Mouse (Mus musculus): ENCODE results near the gene Osbpl5. TPM values are rescaled to one million over a fixed set of nuclear protein-coding genes. Genes with fewer than 3 reads are reported as not detected.

Osbpl5 gene
- 7.8 and 12.1 TPM in 2 replicates for polyA plus RNA-seq (2012; ENCODE audit: insufficient read depth, insufficient read length, missing spikeins)

DNA sequence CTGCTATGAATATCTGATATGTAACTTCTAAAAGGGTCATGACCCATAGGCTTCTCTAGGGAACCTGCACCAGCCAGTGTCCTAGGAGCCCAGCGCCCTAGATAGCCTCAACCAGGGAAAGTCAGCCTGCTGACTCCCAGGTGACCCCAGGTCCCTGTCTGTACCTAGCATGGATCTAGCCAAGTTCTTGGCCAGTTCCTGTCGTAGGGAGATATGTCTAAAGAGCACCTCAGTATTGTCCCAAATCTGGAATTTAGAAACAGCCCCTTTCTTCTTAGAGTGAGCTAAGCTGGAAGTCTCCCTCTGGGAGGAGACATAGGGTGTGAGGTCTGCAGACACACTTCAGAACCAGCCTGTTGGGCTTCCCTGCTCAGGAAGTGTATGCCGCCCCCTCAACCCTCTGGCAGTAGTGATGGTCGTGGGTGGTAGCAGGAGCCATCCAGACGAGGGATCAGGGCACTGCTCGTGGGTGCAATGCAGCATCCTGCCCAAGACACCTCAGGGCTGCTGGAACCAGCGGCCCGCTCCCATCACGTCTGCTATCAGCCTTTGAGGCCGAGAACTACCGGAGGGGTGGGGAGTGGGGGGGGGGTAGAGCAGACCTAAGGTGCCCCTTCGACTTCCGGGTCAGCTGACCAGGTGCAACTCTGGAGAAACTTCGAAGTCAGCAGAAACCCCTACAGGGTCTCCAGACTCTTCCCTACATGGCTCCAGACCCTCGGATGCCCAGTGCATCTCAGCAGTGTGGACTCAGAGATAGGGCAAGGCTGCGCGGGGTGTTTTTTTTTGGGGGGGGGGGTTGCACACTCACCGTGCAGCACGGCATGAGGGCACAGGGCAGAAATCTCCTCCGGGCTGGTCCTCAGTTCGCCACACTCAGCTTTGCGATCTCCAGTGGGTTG is at the start of gene Osbpl5:
Gene Osbpl5, minus strand, starts transcription at position 861 of the 902 bp plus-strand sequence.
- H3K4me1 ChIP-seq (ENCODE audit: control insufficient read depth, insufficient read depth, insufficient read length, low read length): peaks cover 10% of the 10 kb centered on the region; the same call in 1 of the 2 replicates

GRCm38 (mm10) chr7:143805199-143805624 is 48.4 kb upstream of the Osbpl5 start:
- Histone ChIP-seq H3K4me1 (ENCODE audit: control insufficient read depth, insufficient read depth, insufficient read length, low read length) (no peaks in the 10 kb centered on the region), H3K4me3 (ENCODE audit: insufficient read depth, low read depth, low read length) (no peak overlapping the region), H3K27ac (replicated peaks; ENCODE audit: low read depth, low read length) (no peak overlapping the region)

More for the DNA sequence above, at the start of gene Osbpl5:
- H3K27ac ChIP-seq (replicated peaks; ENCODE audit: low read depth, low read length): peak within 1 kb of the TSS; percentile 85
- H3K4me3 ChIP-seq (ENCODE audit: insufficient read depth, low read depth, low read length): peak within 1 kb of the TSS; percentile 40

GRCm38 (mm10) chr7:143801195-143802065 is 44.6 kb upstream of the Osbpl5 start:
- H3K4me3 ChIP-seq (ENCODE audit: insufficient read depth, low read depth, low read length): no peak overlapping the region
- H3K27ac ChIP-seq (replicated peaks; ENCODE audit: low read depth, low read length): no peak overlapping the region
- H3K4me1 ChIP-seq (ENCODE audit: control insufficient read depth, insufficient read depth, insufficient read length, low read length): no peaks in the 10 kb centered on the region

GRCm38 (mm10) chr7:143800770-143801169 is 44.0 kb upstream of the Osbpl5 start:
- H3K4me1 ChIP-seq (ENCODE audit: control insufficient read depth, insufficient read depth, insufficient read length, low read length): no peaks in the 10 kb centered on the region
- H3K27ac ChIP-seq (replicated peaks; ENCODE audit: low read depth, low read length): no peak overlapping the region
- H3K4me3 ChIP-seq (ENCODE audit: insufficient read depth, low read depth, low read length): no peak overlapping the region

DNA sequence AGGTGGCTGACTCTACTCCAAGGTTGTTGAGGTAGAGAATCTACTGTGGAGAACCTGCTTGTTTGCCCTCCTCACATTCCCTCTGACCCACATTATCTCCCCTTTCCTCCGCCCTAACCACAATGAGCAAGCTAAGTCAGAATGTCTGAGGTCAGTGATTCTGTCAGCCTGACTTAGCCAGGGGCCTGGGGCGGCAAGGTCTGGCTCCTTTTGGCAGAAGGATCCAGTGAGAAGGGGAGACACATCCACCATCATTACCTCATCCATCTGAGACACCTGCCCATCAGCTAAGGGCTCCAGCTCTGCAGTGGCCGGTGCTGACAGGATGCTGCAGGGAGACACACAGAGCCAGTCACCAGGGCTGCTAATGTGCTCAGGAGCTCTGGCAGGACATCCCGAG is 42.0 kb upstream of the Osbpl5 start:
- H3K4me1 ChIP-seq (ENCODE audit: control insufficient read depth, insufficient read depth, insufficient read length, low read length): no peaks in the 10 kb centered on the region
- H3K27ac ChIP-seq (replicated peaks; ENCODE audit: low read depth, low read length): no peak overlapping the region
- no peak overlapping the region for H3K4me3 ChIP-seq (ENCODE audit: insufficient read depth, low read depth, low read length)

DNA sequence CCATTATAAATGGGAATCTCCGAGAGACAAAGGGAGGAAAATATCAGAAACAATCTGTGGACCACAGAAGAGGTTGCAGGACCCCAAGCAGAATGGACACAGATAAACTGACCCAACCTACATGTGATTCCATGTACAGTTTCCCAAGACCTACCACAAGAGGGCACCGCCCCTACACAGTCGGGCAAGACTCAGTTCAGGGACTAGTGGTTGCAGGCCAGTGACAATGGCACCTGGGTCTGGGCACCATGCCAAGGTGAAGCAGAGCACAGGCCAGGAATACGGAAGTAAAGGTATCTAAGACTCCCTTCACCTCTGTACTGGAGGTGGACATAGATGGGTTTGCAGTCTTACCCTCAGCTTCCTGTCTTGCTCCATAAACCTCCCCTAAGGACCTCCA is 36.3 kb upstream of the Osbpl5 start:
- no peaks in the 10 kb centered on the region for H3K4me1 ChIP-seq (ENCODE audit: control insufficient read depth, insufficient read depth, insufficient read length, low read length)
- H3K27ac ChIP-seq (replicated peaks; ENCODE audit: low read depth, low read length): no peak overlapping the region
- no peak overlapping the region for H3K4me3 ChIP-seq (ENCODE audit: insufficient read depth, low read depth, low read length)

- no peak overlapping the region for H3K27ac ChIP-seq (replicated peaks; ENCODE audit: low read depth, low read length)
- no peaks in the 10 kb centered on the region for H3K4me1 ChIP-seq (ENCODE audit: control insufficient read depth, insufficient read depth, insufficient read length, low read length)
- no peak overlapping the region for H3K4me3 ChIP-seq (ENCODE audit: insufficient read depth, low read depth, low read length)
These were observed 35.7 kb upstream of the Osbpl5 start for GRCm38 (mm10) chr7:143792336-143792985.

- H3K4me3 ChIP-seq (ENCODE audit: insufficient read depth, low read depth, low read length): peak within 1 kb of the TSS; percentile 43
- H3K27ac ChIP-seq (replicated peaks; ENCODE audit: low read depth, low read length): peak within 1 kb of the TSS; percentile 55; the same call in 1 of the 2 replicates
- H3K4me1 ChIP-seq (ENCODE audit: control insufficient read depth, insufficient read depth, insufficient read length, low read length): peaks cover 4% of the 10 kb centered on the region; the same call in 1 of the 2 replicates
These were observed 27.4 kb upstream of the Osbpl5 start, which contains the start of gene Mrgpre for GRCm38 (mm10) chr7:143783996-143784829. TSS of gene Mrgpre (minus strand) at chr7:143784500.

- peaks cover 4% of the 10 kb centered on the region; the same call in 1 of the 2 replicates for H3K4me1 ChIP-seq (ENCODE audit: control insufficient read depth, insufficient read depth, insufficient read length, low read length)
- H3K4me3 ChIP-seq (ENCODE audit: insufficient read depth, low read depth, low read length): peak overlapping the region; percentile 43
- peak overlapping the region; percentile 55; the same call in 1 of the 2 replicates for H3K27ac ChIP-seq (replicated peaks; ENCODE audit: low read depth, low read length)
These were observed 26.7 kb upstream of the Osbpl5 start for GRCm38 (mm10) chr7:143783378-143783995.

- Histone ChIP-seq H3K4me3 (ENCODE audit: insufficient read depth, low read depth, low read length) (no peak overlapping the region), H3K4me1 (ENCODE audit: control insufficient read depth, insufficient read depth, insufficient read length, low read length) (no peaks in the 10 kb centered on the region), H3K27ac (replicated peaks; ENCODE audit: low read depth, low read length) (no peak overlapping the region)
These were observed 20.6 kb upstream of the Osbpl5 start for GRCm38 (mm10) chr7:143777375-143777774.

DNA sequence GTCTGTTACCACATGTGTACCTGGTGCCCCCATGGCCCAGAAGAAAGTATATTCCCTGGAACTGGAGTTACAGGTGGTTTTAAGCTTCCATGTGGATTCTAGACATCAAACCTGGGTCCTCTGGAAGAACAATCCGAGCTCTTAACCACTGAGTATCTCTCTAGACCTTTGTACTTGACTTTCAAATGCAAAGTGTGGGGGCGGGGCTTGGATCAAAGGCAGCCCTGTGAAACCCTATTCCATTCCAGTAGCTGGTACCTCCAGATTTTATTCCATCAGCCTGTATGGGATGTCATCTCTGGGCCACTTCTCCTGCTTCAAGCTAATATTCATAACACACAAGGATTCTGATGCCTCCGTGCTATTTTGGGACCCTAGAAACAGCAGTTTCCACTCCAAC is 19.4 kb upstream of the Osbpl5 start:
- H3K4me1 ChIP-seq (ENCODE audit: control insufficient read depth, insufficient read depth, insufficient read length, low read length): no peaks in the 10 kb centered on the region
- H3K27ac ChIP-seq (replicated peaks; ENCODE audit: low read depth, low read length): no peak overlapping the region
- no peak overlapping the region for H3K4me3 ChIP-seq (ENCODE audit: insufficient read depth, low read depth, low read length)

DNA sequence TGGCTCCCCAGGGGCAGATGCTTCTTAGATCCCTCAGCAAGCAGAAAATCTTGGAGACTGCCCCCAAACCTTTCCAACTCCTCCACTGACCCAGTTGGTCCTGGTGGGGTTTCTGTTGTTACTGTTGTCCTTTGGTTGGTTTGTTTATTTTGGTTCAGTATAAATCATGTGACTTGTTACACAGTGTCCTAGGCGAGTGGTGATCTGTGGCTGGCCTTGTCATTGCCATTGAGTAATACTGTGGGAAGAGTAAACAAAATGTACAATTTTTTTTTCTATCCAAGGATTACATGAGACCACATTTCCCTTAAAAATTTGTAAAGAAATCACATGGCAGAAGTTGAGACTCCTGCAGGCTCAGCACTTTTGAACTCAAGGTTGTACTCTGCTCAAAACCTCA is 12.7 kb upstream of the Osbpl5 start:
- no peak overlapping the region for H3K4me3 ChIP-seq (ENCODE audit: insufficient read depth, low read depth, low read length)
- no peaks in the 10 kb centered on the region for H3K4me1 ChIP-seq (ENCODE audit: control insufficient read depth, insufficient read depth, insufficient read length, low read length)
- H3K27ac ChIP-seq (replicated peaks; ENCODE audit: low read depth, low read length): no peak overlapping the region

- Histone ChIP-seq H3K27ac (replicated peaks; ENCODE audit: low read depth, low read length) (no peak overlapping the region), H3K4me1 (ENCODE audit: control insufficient read depth, insufficient read depth, insufficient read length, low read length) (no peaks in the 10 kb centered on the region), H3K4me3 (ENCODE audit: insufficient read depth, low read depth, low read length) (no peak overlapping the region)
These were observed 11.5 kb upstream of the Osbpl5 start for GRCm38 (mm10) chr7:143768267-143768666.

GRCm38 (mm10) chr7:143766893-143767292 is 10.1 kb upstream of the Osbpl5 start, which contains the start of gene Mrgprg:
TSS of gene Mrgprg (minus strand) at chr7:143766993.
- no peaks in the 10 kb centered on the region for H3K4me1 ChIP-seq (ENCODE audit: control insufficient read depth, insufficient read depth, insufficient read length, low read length)
- no peak within 1 kb of the TSS for H3K4me3 ChIP-seq (ENCODE audit: insufficient read depth, low read depth, low read length)
- H3K27ac ChIP-seq (replicated peaks; ENCODE audit: low read depth, low read length): no peak within 1 kb of the TSS
